Mouse (Mus musculus) right cerebral cortex, postnatal 4 days (tissue): ENCODE results near the gene Esr1.
A peak's percentile ranks its signal among the peaks of the same experiment; 100 is the strongest.
"Not testable (repeated sequence)": the region's sequence is repeated elsewhere in the genome, so short reads cannot be mapped to it uniquely, and the experiment has no call there.

ENCODE experiments used
- DNase-seq: peaks from one replicate; pipeline ENCODE4 v3.0.0-alpha.2; 2022

The Esr1 gene

GRCm38 (mm10) chr10:4611386-4612155, at the start of gene Esr1:
TSS of gene Esr1 (plus strand) at chr10:4611593.
- DNase-seq: no peak

- DNase-seq: no peak
Measured at GRCm38 (mm10) chr10:4565148-4565547, 46.2 kb upstream of the Esr1 start.

- no peak for DNase-seq
Measured at GRCm38 (mm10) chr10:4570778-4571177, 40.6 kb upstream of the Esr1 start.

GRCm38 (mm10) chr10:4571304-4571703, 40.1 kb upstream of the Esr1 start:
- no peak for DNase-seq

- no peak for DNase-seq
Measured at GRCm38 (mm10) chr10:4581905-4582304, 29.5 kb upstream of the Esr1 start.

GRCm38 (mm10) chr10:4586691-4587090, 24.7 kb upstream of the Esr1 start:
- DNase-seq: no peak

GRCm38 (mm10) chr10:4589576-4589975, 21.8 kb upstream of the Esr1 start:
- DNase-seq: no peak

GRCm38 (mm10) chr10:4590956-4591355, 20.4 kb upstream of the Esr1 start:
- no peak for DNase-seq

- no peak for DNase-seq
Measured at GRCm38 (mm10) chr10:4593828-4594227, 17.6 kb upstream of the Esr1 start.

GRCm38 (mm10) chr10:4597211-4597610, 14.2 kb upstream of the Esr1 start:
- DNase-seq: no peak

- peak; percentile 56 for DNase-seq
Measured at GRCm38 (mm10) chr10:4598244-4598842, 13.1 kb upstream of the Esr1 start.

GRCm38 (mm10) chr10:4598916-4599315, 12.5 kb upstream of the Esr1 start:
- peak; percentile 11 for DNase-seq

GRCm38 (mm10) chr10:4599591-4599990, 11.8 kb upstream of the Esr1 start:
- DNase-seq: no peak

GRCm38 (mm10) chr10:4600796-4601474, 10.5 kb upstream of the Esr1 start:
- DNase-seq: no peak

GRCm38 (mm10) chr10:4601612-4602011, 9.8 kb upstream of the Esr1 start:
- not testable (repeated sequence) for DNase-seq

GRCm38 (mm10) chr10:4602466-4602865, 8.9 kb upstream of the Esr1 start:
- DNase-seq: no peak

- no peak for DNase-seq
Measured at GRCm38 (mm10) chr10:4604527-4605209, 6.7 kb upstream of the Esr1 start.

GRCm38 (mm10) chr10:4610234-4610633, 1.2 kb upstream of the Esr1 start:
- no peak for DNase-seq

- no peak for DNase-seq
Measured at GRCm38 (mm10) chr10:4612313-4613036, 1.1 kb downstream of the Esr1 start.

- no peak for DNase-seq
Measured at GRCm38 (mm10) chr10:4618026-4618425, 6.6 kb downstream of the Esr1 start.

- DNase-seq: no peak
Measured at GRCm38 (mm10) chr10:4618686-4619085, 7.3 kb downstream of the Esr1 start.

- DNase-seq: not testable (repeated sequence)
Measured at GRCm38 (mm10) chr10:4619426-4619825, 8.0 kb downstream of the Esr1 start.
